8 mouse cellular contexts compared by ENCODE assay signal in the genomic region with DNA sequence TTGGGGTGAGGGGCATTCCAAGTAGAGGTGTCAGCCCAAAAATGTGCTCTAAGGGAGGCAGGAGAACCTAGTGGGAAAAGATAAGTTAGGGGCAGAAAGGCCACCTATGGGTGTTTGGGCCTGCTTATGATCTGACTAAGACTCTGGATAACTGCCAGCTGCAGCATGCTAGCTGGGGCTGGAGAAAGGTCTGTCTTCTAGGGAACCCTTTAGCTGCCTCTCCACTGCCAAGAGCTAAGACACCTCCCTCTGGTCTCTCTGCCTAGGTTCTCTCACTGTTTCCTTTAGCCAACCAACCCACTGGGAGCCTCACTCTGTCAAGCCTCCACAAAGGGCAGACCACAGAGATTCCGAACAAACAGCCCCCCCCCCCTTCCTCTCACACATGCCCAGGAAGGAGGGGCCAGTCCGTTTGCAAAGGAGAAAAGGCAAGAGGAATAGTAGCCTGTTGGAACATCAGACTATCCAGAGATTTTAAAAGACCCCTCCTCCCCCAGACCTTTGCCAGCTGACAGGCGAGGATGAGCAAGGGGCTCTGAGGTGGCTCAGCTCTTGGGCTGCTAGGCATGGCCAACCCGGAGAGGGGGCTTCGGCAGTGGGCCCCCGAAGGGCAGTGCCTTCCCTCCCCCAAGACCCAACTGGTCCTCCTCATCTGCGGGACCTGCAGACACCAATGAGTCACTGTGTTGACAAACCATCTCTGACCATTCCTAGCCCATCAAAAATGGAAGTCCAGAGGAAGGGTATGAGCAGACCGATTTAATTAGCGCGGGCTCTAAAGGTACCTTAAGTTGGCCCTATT. TPM values are rescaled to one million over a fixed set of nuclear protein-coding genes. Genes with fewer than 3 reads are reported as not detected.
A peak's percentile ranks its signal among the peaks of the same experiment; 100 is the strongest.
DNase-seq lines count a peak whose midpoint lies in the region; ATAC-seq lines count a peak whose summit lies in the region.

No protein-coding gene starts in this region.

- ATAC-seq in CD4-positive, CD25-positive, alpha-beta regulatory T cell, adult 4 months, result peak; percentile 13
- peak; percentile 42 for ATAC-seq in erythroid progenitor cell, adult 5-6 weeks (replicated peaks; ENCODE audit: low FRiP score, poor library complexity, severe bottlenecking)
- peak; percentile 56 for ATAC-seq in megakaryocyte-erythroid progenitor cell, adult 5-6 weeks (replicated peaks; ENCODE audit: low FRiP score, low TSS enrichment, poor library complexity, severe bottlenecking)
- ATAC-seq in frontal cortex, adult (ENCODE audit: low TSS enrichment), result no peak

- intact Hi-C loops in heart, postnatal 10 days (cut with DNase I), result loop anchor here (2.0 to 5.0 kb wide), 2 partner anchors 47 to 256 kb away; no protein-coding TSS in a partner anchor

- peak; percentile 50 for DNase-seq in adrenal gland, postnatal 25 days
- DNase-seq in heart, postnatal 10 days, result peak; percentile 81 to 83
- peak; percentile 62 for DNase-seq in kidney, postnatal 25 days
- DNase-seq in spleen, postnatal 4 days (ENCODE audit: low spot score in 2 of 2), result peak; percentile 63 to 79

RNA-seq across cellular contexts. Expression of gene Ssbp3, which starts 1.4 kb away (rescaled TPM):
- polyA plus RNA-seq in CD4-positive, CD25-positive, alpha-beta regulatory T cell, adult 4 months (2017; shearing (Covaris generic)), result 10 to 100 TPM; 60.0 to 60.9 TPM
- 70.8 and 82.6 TPM in 2 replicates for total RNA-seq in adrenal gland, postnatal 25 days (2021)
- total RNA-seq in erythroid progenitor cell, adult 5-6 weeks (2015; ENCODE audit: low replicate concordance), result 181 and 212 TPM in 2 replicates
- total RNA-seq in erythroid progenitor cell, adult 5-6 weeks (2017; ENCODE audit: low replicate concordance), result 93.7 and 104 TPM in 2 replicates
- total RNA-seq in heart, postnatal 10 days (2021), result 10 to 100 TPM; 41.6 to 49.9 TPM
- total RNA-seq in megakaryocyte-erythroid progenitor cell, adult 5-6 weeks (2014; fragmentation: Nextera tagmentation), result 104 and 138 TPM in 2 replicates
- total RNA-seq in megakaryocyte-erythroid progenitor cell, adult 5-6 weeks (2017), result 50.5 and 63.4 TPM in 2 replicates
